Mouse (Mus musculus) midbrain, embryonic 15.5 days (tissue): ENCODE data around the gene Serhl. TPM values are rescaled to one million over a fixed set of nuclear protein-coding genes. Genes with fewer than 3 reads are reported as not detected.
"Not testable (repeated sequence)": the region's sequence is repeated elsewhere in the genome, so short reads cannot be mapped to it uniquely, and the experiment has no call there.

ENCODE experiments used
- ATAC-seq: fragments of 200-750 bp; cut with Nextera tagmentation; replicated peaks from 2 replicates; pipeline ENCODE4 v1.8.0; 2017; ENCODE audit warnings: moderate TSS enrichment
- H3K27ac ChIP-seq: fragments of 300-500 bp; sonication (generic); 2 replicates; pipeline ENCODE4 v1.5.1; 2015; ENCODE audit warnings: mild to moderate bottlenecking, inconsistent platforms
- H3K27me3 ChIP-seq: fragments of 300-500 bp; sonication (generic); replicated peaks from 2 replicates; pipeline ENCODE4 v1.6.1; 2015; ENCODE audit warnings: inconsistent platforms
- H3K36me3 ChIP-seq: fragments of 300-500 bp; sonication (generic); replicated peaks from 2 replicates; pipeline ENCODE4 v1.6.1; 2015; ENCODE audit warnings: inconsistent platforms
- H3K4me1 ChIP-seq: fragments of 300-500 bp; sonication (generic); 2 replicates; pipeline ENCODE4 v1.6.1; 2015; ENCODE audit warnings: inconsistent platforms
- H3K4me2 ChIP-seq: fragments of 300-500 bp; sonication (generic); 2 replicates; pipeline ENCODE4 v1.6.1; 2015; ENCODE audit warnings: inconsistent platforms, mild to moderate bottlenecking, moderate library complexity
- H3K4me3 ChIP-seq: fragments of 300-500 bp; sonication (generic); 2 replicates; pipeline ENCODE4 v1.5.1; 2015; ENCODE audit warnings: mild to moderate bottlenecking, inconsistent platforms
- H3K9ac ChIP-seq: fragments of 300-500 bp; sonication (generic); 2 replicates; pipeline ENCODE4 v1.6.1; 2015; ENCODE audit warnings: mild to moderate bottlenecking, inconsistent platforms
- H3K9me3 ChIP-seq: fragments of 300-500 bp; sonication (generic); 2 replicates; pipeline ENCODE4 v1.6.1; 2016; ENCODE audit warnings: inconsistent platforms
- WGBS: fragments of 180-500 bp; shearing (Covaris S2); methylation state at CpG from one replicate; pipeline ENCODE4 v1.1.7; 2015; ENCODE audit warnings: mixed read lengths; 5-methylcytosine and 5-hydroxymethylcytosine counted together
- polyA plus RNA-seq: library from polyadenylated mRNA; unstranded; fragments of >200 nt; fragmentation: Nextera tagmentation; extraction: Ambion mirVana; gene quantifications from 2 replicates; pipeline ENCODE4 v1.2.1, GENCODE M21; 2015

Serhl gene
- polyA plus RNA-seq, 1 experiment from 2014 or later = 27.8 TPM

- Histone ChIP-seq H3K4me2 (no peak overlapping the region), H3K9ac (no peak overlapping the region), H3K27me3 (no peaks in the 10 kb centered on the region), H3K27ac (peak overlapping the region; percentile 57), H3K4me1 (peaks cover 47% of the 10 kb centered on the region), H3K4me3 (no peak overlapping the region), H3K36me3 (no peaks in the 10 kb centered on the region), H3K9me3 (no peaks in the 10 kb centered on the region)
- 24% methylated on average over 5 of the region's 5 CpGs for WGBS
- no peak for ATAC-seq
Measured at GRCm38 (mm10) chr15:83059233-83059660, 30.1 kb upstream of the Serhl start.

- H3K4me1 ChIP-seq = peaks cover 32% of the 10 kb centered on the region
- H3K36me3 ChIP-seq = no peaks in the 10 kb centered on the region
- H3K9ac ChIP-seq = no peak overlapping the region
- 14% methylated on average over 5 of the region's 5 CpGs for WGBS
- no peaks in the 10 kb centered on the region for H3K9me3 ChIP-seq
- H3K4me2 ChIP-seq = no peak overlapping the region
- H3K4me3 ChIP-seq = no peak overlapping the region
- ATAC-seq = no peak
- no peaks in the 10 kb centered on the region for H3K27me3 ChIP-seq
- H3K27ac ChIP-seq = no peak overlapping the region
Measured at GRCm38 (mm10) chr15:83061689-83062088, 27.6 kb upstream of the Serhl start.

GRCm38 (mm10) chr15:83062582-83062981 is 26.7 kb upstream of the Serhl start:
- not testable (repeated sequence) for H3K27ac ChIP-seq, H3K27me3 ChIP-seq, H3K36me3 ChIP-seq, ATAC-seq, H3K4me3 ChIP-seq, H3K9ac ChIP-seq, H3K9me3 ChIP-seq, H3K4me2 ChIP-seq
- peaks cover 23% of the 10 kb centered on the region for H3K4me1 ChIP-seq
- 96% methylated on average over 2 of the region's 2 CpGs for WGBS

- Histone ChIP-seq H3K4me1 (peaks cover 3% of the 10 kb centered on the region; the same call in 1 of the 2 replicates), H3K9me3 (no peaks in the 10 kb centered on the region), H3K27me3 (no peaks in the 10 kb centered on the region), H3K4me3 (no peak overlapping the region), H3K4me2 (no peak overlapping the region), H3K36me3 (no peaks in the 10 kb centered on the region), H3K27ac (no peak overlapping the region), H3K9ac (no peak overlapping the region)
- WGBS = 74% methylated on average over 4 of the region's 4 CpGs
- no peak for ATAC-seq
Measured at GRCm38 (mm10) chr15:83065543-83065942, 23.8 kb upstream of the Serhl start.

GRCm38 (mm10) chr15:83068270-83068669 is 21.0 kb upstream of the Serhl start:
- no peak overlapping the region for H3K27ac ChIP-seq
- H3K9me3 ChIP-seq = no peaks in the 10 kb centered on the region
- H3K9ac ChIP-seq = no peak overlapping the region
- ATAC-seq = no peak
- no peak overlapping the region for H3K4me3 ChIP-seq
- H3K36me3 ChIP-seq = no peaks in the 10 kb centered on the region
- 98% methylated on average over 5 of the region's 5 CpGs for WGBS
- no peaks in the 10 kb centered on the region for H3K4me1 ChIP-seq
- H3K27me3 ChIP-seq = no peaks in the 10 kb centered on the region
- H3K4me2 ChIP-seq = no peak overlapping the region

GRCm38 (mm10) chr15:83070942-83071341 is 18.4 kb upstream of the Serhl start:
- Histone ChIP-seq H3K9me3 (no peaks in the 10 kb centered on the region), H3K27me3 (no peaks in the 10 kb centered on the region), H3K4me1 (no peaks in the 10 kb centered on the region), H3K36me3 (no peaks in the 10 kb centered on the region), H3K9ac (no peak overlapping the region), H3K4me3 (no peak overlapping the region), H3K4me2 (no peak overlapping the region), H3K27ac (no peak overlapping the region)
- 52% methylated on average over 3 of the region's 3 CpGs for WGBS
- ATAC-seq = no peak

GRCm38 (mm10) chr15:83071752-83072151 is 17.6 kb upstream of the Serhl start:
- H3K9ac ChIP-seq = no peak overlapping the region
- H3K36me3 ChIP-seq = no peaks in the 10 kb centered on the region
- no peak overlapping the region for H3K4me3 ChIP-seq
- no peaks in the 10 kb centered on the region for H3K9me3 ChIP-seq
- H3K27ac ChIP-seq = no peak overlapping the region
- H3K27me3 ChIP-seq = no peaks in the 10 kb centered on the region
- H3K4me2 ChIP-seq = no peak overlapping the region
- WGBS = 84% methylated on average over 5 of the region's 5 CpGs
- 0 out of 2 replicates have a peak, but pooled peaks cover 4% of the 10 kb centered on the region for H3K4me1 ChIP-seq
- no peak for ATAC-seq

- Histone ChIP-seq H3K36me3 (no peaks in the 10 kb centered on the region), H3K27ac (no peak overlapping the region), H3K4me3 (no peak overlapping the region), H3K27me3 (no peaks in the 10 kb centered on the region), H3K9me3 (no peaks in the 10 kb centered on the region), H3K4me2 (no peak overlapping the region), H3K4me1 (peaks cover 4% of the 10 kb centered on the region; the same call in 1 of the 2 replicates), H3K9ac (no peak overlapping the region)
- 73% methylated on average over 4 of the region's 4 CpGs for WGBS
- ATAC-seq = no peak
Measured at GRCm38 (mm10) chr15:83074179-83074578, 15.1 kb upstream of the Serhl start.

GRCm38 (mm10) chr15:83075607-83076525 is 13.4 kb upstream of the Serhl start:
- ATAC-seq = no peak
- no peak overlapping the region for H3K4me2 ChIP-seq
- no peak overlapping the region for H3K27ac ChIP-seq
- H3K4me1 ChIP-seq = peaks cover 4% of the 10 kb centered on the region; the same call in 1 of the 2 replicates
- 69% methylated on average over 27 of the region's 27 CpGs for WGBS
- no peaks in the 10 kb centered on the region for H3K9me3 ChIP-seq
- H3K4me3 ChIP-seq = no peak overlapping the region
- no peaks in the 10 kb centered on the region for H3K27me3 ChIP-seq
- H3K36me3 ChIP-seq = no peaks in the 10 kb centered on the region
- H3K9ac ChIP-seq = no peak overlapping the region

- Histone ChIP-seq H3K4me3 (peak overlapping the region; percentile 3), H3K36me3 (no peaks in the 10 kb centered on the region), H3K27ac (peak overlapping the region; percentile 77), H3K4me2 (peak overlapping the region; percentile 38), H3K9ac (no peak overlapping the region), H3K9me3 (no peaks in the 10 kb centered on the region), H3K27me3 (no peaks in the 10 kb centered on the region), H3K4me1 (peaks cover 18% of the 10 kb centered on the region)
- WGBS = 33% methylated on average over 5 of the region's 5 CpGs
- peak; percentile 73; the same call in 1 of the 2 replicates for ATAC-seq
Measured at GRCm38 (mm10) chr15:83083530-83083929, 5.8 kb upstream of the Serhl start.

- H3K4me1 ChIP-seq = peaks cover 23% of the 10 kb centered on the region
- peak; percentile 68 for ATAC-seq
- peak overlapping the region; percentile 77 for H3K27ac ChIP-seq
- H3K27me3 ChIP-seq = no peaks in the 10 kb centered on the region
- no peaks in the 10 kb centered on the region for H3K36me3 ChIP-seq
- 24% methylated on average over 13 of the region's 13 CpGs for WGBS
- H3K4me3 ChIP-seq = peak overlapping the region; percentile 3
- no peaks in the 10 kb centered on the region for H3K9me3 ChIP-seq
- no peak overlapping the region for H3K9ac ChIP-seq
- peak overlapping the region; percentile 38 for H3K4me2 ChIP-seq
Measured at GRCm38 (mm10) chr15:83084022-83084640, 5.2 kb upstream of the Serhl start.

- 35% methylated on average over 7 of the region's 7 CpGs for WGBS
- Histone ChIP-seq H3K27ac (no peak overlapping the region), H3K4me3 (no peak overlapping the region), H3K4me2 (no peak overlapping the region), H3K9me3 (no peaks in the 10 kb centered on the region), H3K36me3 (no peaks in the 10 kb centered on the region), H3K9ac (no peak overlapping the region), H3K27me3 (0 out of 2 replicates have a peak, but pooled peaks cover 11% of the 10 kb centered on the region), H3K4me1 (peaks cover 26% of the 10 kb centered on the region)
- no peak for ATAC-seq
Measured at GRCm38 (mm10) chr15:83085901-83086300, 3.4 kb upstream of the Serhl start.
